Mouse (Mus musculus): Measurements from ENCODE around the gene Hgfac. TPM values are rescaled to one million over a fixed set of nuclear protein-coding genes. Genes with fewer than 3 reads are reported as not detected.

Hgfac gene
- total RNA-seq (2021), result 10 to 100 TPM in 1 of 2 experiments, 1 to 10 TPM in 1; 5.6 to 39.9 TPM
- long read RNA-seq, experiment 1, transcript Hgfac-201 (14 exons, 2,135 nt), result major isoform, 47 of 59 reads
- long read RNA-seq, experiment 1, partial matches to known transcripts, result 4 of 59 reads
- long read RNA-seq, experiment 1, other reads (novel, unspliced or antisense), result 8 of 59 reads
- long read RNA-seq, experiment 2, partial matches to known transcripts, result 1 of 4 reads
- long read RNA-seq, experiment 2, other reads (novel, unspliced or antisense), result 2 of 4 reads

DNA sequence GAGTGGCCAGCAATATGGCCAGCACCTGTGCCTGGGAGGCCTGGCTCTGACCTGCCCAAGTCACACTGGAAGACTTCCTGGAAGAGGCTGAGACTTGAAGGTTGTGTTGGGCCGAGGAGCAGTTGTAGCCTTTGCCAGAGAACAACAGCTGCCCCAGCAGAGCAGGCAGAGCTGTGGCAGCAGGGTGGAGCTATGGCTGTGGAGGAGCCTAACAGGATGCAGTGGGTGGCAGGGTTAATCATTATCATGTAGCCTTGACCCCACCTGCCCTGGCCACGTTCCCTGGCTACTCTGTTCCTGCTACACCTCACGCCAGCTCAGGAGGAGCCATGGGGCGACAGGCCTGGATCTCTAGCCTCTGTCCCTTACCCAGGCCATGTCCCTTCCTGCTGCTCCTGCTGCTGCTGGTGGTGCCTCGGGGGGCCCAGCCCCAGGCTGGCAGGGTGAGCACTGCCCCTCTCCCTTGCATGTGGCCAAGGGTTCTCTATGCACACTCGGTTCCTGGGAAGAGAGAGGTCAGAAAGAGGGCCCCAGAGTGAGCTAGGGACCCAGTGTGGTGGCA, at the start of gene Hgfac:
Gene Hgfac, plus strand, starts transcription at position 242 of the 562 bp plus-strand sequence.
- DNase-seq (ENCODE audit: low spot score in 2 of 2), result no peak

DNA sequence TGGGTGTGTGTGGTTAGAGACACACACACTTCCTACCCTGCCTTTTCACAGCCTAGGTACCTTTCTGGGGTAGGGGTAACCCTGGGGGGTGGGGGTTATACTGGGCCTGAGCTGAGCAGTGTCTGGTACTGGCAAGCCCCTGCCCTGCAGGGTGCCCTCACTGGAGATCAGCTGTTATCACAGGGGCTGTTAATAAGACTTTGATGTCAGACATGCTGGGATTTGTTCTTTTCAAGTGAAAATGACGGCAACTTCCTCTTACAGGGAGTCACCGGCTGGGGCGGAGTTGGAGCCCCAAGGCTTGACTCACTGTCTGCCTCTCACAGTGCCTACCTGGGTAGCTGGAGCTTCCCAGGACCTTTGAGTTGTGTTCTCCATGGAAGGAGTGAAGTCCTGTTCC, 42.6 kb upstream of the Hgfac start:
- no peak for DNase-seq (ENCODE audit: low spot score in 2 of 2)

DNA sequence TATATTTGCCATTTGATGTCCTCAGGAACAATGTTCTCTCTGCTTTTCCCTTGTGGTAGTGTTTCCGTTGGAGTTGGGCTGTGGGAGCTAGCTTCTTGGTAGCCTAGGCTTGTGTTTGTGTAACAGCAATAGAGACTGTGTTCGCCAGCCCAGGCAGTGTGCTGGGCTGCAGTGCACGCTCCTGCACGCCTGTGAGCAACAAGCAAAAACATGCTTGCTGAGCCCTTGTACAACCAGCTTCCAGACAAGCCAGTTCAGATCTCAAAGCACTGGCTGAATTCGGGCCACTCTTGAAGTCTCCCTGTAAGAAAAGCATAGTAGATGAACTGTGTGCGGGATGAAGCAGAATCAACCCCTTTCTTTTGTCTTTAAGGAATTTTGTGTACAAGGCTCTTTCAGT, 42.0 kb upstream of the Hgfac start:
- DNase-seq (ENCODE audit: low spot score in 2 of 2), result no peak

DNA sequence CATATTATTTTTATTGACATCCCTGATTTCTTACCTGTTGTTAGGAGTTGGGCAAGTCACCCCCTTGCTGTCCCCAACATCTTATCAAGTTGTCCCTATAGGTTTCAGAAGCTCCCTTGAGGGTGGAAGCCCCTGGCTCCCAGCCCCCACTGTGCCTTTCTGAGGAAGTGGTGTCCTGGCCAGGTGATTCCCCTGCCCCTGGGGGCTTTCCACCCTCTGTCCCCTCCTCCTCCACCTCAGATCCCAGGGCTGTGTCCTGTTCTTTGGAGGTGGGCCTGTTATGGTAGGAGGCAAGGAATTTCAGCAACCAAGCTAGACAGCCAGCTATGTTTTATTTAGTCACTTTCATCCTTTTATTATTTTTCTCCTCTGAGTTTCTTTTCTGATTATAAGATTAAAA, 41.0 kb upstream of the Hgfac start:
- DNase-seq (ENCODE audit: low spot score in 2 of 2), result no peak

DNA sequence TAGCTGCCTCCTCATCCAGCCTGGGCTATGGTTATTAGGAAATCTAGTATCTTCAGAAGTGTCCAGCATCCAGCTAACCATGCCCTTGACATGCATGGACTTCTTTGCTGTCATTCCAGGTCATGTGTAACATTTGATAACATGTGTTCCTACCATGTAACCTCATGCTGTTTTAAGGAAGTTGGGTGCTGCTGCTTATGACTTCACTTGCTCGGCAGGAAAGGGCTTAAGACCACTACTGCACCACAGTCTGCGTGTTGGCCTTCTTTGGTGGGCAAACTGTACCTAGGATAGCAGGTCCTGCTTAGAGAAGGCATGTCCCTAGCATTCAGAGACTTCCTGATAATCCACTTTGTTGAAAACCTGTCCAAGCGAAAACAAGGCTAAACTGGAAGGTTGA, 40.2 kb upstream of the Hgfac start:
- DNase-seq (ENCODE audit: low spot score in 2 of 2), result no peak

DNA sequence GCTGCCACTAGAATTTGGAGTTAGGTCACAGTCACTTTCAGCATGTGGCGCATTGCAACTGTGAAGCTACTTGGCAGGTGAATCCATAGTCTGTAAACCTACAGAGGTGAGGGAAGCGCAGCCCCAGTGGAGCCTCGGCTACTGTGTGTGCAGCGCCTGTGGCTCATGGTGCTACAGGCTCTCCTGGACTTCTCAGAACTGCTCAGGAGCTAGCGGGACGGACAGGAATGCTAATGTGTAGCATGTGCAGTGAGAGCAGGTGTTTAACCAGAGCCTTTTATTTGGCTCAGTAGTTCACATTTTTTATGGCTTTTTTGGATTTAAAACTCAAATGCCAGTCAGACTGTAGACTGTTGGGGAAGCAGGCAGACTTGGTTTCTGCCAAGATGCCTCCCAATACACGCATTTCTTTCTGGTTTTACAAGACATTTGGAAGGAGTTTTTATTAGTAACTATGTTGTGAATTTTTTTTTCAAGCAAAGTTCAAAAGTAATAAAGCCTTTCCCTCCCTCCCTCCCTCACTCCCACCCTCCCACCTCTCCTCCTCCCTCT, 37.6 kb upstream of the Hgfac start:
- DNase-seq (ENCODE audit: low spot score in 2 of 2), result no peak

DNA sequence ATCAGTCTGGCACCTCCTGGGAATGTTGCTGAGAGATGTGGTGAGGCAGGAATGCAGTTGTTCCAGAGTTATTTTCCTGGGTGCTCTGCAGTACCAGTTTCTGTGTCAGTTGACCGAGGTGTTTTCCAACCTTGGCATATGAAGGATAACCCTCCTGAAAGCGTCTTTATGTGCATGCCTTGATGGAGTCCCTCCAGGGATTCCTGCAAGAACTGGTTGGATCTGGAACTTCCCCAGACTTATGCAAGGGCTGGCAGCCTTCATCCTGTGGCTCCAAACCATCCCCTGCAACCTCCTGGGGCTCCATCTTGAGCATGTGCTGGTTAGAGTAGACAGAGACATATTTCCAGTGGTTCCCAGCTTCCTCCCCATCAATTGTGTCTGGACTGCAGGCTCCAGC, 36.5 kb upstream of the Hgfac start:
- no peak for DNase-seq (ENCODE audit: low spot score in 2 of 2)

DNA sequence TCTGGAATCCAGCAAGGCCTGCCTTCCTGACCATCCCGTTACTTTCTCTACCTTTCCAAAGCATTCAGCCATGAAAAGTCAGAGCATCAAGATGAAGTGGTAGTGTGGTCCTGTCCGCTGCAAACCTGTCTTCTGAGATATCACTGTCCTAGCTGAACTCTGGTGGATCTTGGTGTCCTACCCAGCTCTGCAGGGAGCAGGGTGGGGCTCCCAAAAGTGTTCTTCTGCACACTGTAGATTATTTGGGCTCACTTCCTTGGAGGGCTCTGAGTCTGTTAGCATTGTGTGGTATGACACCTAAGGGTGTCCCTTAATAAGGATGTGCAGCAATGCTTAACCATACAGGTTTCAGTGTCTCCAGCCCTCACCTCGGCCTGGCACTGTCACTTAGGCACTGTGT, 35.6 kb upstream of the Hgfac start:
- no peak for DNase-seq (ENCODE audit: low spot score in 2 of 2)

DNA sequence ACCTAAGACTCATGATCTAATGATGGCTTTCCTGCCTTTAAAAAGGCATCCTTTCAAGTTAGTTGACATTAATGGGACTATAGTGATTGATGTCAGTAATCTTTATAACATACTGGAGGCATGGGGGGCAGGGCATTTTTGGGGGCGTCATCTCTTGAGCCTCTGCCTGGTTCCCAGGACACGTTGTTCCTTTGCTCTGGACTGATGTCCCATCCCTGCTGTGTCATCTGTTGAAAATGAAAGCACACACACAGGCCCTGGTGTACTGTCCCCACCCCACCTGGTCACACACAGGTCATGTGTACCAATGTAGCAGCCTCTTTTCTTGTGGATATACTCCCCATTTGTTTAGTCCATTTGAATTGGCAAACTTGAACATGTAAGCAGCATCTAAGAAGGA, 34.7 kb upstream of the Hgfac start:
- no peak for DNase-seq (ENCODE audit: low spot score in 2 of 2)

DNA sequence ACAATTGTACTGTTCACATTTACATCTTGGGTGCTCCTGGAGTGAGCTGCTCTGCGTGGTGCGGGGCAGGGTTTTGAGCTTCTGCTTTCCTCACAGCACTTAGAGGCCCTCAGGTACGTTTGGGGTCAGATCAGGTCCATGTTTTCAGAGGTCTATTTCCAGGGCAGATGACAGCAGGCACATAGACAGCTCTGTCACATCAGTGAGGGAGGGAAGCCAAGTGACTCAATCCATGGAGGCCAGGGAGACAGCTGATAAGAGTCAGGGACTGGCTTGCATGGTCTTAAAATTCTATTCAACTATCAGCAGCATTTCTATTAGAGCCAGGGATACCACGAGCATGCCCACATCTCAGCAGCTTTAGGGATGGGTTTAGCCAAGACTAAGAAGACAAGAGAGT, 32.1 kb upstream of the Hgfac start:
- DNase-seq (ENCODE audit: low spot score in 2 of 2), result no peak

DNA sequence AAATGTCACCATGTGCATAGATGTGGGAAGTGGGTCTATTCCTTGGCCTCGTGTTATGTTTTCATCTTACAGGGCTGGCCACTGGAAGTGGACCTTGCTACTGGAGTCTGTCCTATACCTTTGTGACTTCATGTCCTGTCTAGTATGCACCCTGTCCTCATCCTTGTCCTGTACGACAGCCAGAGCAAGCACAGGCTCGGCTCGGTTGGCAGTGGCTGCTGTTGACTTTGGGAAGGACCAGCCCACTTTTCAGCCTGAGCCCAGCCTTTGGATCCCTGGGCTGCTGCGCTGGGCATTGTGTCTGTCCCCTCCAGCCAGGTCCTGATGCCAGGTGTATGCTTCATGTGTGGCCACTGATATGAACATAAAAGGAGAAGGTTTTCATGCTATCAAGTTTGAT, 30.7 kb upstream of the Hgfac start:
- no peak for DNase-seq (ENCODE audit: low spot score in 2 of 2)

DNA sequence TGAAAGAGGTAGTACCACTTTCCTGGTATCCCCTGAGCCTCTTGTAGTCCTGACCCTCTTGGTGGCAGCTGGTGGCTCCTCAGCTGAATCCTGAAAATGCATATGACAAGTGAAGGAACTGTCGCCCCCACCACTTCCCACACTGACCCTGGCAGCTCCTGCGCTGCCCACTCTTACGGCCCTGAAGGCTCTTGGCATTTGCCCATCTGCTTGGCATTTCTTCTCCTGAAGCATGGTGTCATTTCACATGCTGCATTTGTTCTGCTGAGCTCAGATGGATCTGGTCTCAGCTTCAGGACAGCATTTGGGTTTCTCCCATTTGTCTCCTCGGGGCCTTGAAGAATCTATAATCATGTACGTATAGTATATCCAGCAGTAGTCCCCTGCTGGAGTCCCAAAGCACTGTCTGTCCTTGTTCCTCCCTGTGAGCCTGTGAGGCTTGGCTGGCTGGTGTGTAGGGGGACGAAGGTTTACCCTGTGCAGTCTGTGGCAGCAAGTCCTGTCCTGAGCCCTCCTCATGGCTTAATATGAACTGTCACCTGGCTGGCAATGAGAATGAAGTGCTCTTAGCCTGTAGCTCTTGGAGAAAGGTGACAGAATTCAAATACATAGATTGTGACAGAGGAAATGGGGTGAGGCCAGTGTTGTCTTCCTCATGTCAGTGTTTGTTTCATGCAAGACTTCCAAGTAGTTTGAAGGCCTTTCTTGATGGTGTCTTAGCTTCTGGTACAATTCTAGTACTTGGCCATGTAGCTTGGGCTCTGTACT, 30.0 kb upstream of the Hgfac start:
- DNase-seq (ENCODE audit: low spot score in 2 of 2), result no peak

DNA sequence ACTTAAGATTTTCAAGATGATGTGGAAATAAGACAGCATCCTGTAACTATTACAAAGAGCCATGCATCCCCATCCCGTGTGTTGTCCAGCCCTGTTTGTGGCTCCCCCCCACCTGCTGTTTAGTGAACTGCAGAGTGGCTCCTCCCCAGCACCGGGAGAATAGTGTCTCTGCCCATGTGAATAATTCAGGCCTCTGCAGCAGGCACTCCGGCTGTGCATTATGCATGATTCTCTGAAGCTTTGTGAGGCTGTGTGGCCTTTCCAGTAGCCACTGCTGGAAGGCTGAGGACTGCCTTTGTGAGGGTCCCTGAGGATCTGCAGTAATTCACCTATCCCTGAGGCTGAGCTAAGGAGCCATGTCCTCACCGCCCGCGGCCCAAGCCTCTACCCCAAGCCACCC, 27.3 kb upstream of the Hgfac start:
- DNase-seq (ENCODE audit: low spot score in 2 of 2), result no peak

DNA sequence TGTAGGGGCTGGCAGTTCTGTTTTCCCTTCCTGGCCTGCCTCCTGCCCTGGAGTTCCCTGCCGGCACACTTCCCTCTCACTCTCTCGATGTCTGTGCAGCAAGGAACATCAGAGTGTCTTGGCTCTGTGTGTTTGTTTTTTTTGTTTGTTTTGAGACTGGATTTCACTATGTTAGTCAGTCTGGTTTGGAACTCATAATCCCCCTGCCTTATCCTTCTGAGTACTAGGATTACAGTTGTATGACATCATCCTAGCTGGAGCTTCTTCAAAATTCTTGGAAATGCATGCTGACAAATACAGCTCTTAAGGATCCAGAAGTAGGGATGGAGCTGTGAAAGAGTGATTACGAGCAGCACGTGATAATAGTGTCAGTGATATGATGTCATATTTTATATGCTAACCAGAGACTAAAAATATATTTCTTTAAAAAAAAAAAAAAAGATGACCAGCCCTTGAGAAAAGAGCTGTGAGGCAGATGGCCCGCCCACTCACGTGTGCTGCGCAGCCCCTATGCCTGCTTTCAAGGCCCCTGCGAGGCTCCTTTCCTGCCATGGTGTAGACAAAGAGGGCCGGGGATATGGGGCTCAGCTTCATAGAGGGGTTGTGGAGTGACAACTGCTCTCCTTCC, 21.5 kb upstream of the Hgfac start:
- no peak for DNase-seq (ENCODE audit: low spot score in 2 of 2)

DNA sequence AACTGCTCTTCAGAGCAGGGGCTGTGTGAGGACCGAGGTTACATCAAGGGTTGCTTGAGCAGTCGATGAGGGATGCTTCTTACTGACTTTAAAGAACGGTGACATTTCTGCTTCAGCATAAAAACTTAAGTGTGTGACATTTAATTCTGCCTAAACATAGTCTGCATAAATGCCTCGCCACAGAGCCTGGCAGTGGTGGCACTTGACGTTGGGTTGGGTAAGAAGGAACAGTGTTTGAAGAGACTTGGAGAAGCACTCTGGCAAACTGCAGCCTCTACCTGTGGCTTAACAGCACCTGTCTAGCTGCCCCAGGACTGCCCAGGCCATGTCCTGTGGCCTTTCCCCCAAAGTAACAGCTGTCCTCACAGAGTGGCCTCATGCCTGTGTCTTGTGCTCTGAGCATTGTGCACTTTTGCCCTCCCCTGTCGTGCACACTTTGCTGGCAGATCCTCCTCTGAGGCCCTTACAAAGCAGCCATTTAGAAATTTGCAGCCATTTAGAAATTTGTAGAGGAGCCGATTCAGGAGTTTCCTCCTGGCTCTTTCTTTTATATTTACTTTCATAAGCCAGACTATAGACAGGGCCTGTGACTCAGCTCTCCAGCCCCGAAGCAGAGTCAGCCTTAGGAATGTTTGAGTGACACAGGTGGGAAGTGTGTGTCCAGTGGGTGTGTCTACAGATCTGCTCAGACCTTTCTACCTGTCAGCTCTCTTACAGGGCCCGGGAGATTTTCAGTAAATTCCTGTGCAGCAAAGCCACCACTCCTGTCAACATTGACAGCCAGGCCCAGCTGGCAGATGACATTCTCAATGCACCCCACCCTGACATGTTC, 20.7 kb upstream of the Hgfac start:
- no peak for DNase-seq (ENCODE audit: low spot score in 2 of 2)

DNA sequence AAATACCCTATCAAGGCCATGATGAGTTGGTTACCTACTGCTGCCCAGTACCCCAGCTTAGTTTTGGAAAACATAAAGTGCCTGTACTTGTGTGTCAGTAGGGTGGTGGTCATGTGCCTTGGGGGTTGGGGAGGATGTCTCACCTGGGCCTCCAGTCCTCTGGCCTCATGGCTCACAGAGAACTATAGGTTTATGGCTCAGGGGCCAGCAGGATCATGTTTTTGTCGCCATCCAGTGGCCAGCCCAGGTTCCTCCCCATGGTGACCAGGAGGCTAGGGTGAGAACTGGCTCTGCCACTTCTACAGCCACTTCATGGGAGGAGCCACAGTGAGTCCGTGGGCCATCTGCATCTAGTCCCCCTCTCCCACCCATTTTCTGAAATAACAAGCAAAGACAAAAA, 16.3 kb upstream of the Hgfac start:
- peak in 1 of 2 experiments; percentile 30 for DNase-seq (ENCODE audit: low spot score in 2 of 2)

DNA sequence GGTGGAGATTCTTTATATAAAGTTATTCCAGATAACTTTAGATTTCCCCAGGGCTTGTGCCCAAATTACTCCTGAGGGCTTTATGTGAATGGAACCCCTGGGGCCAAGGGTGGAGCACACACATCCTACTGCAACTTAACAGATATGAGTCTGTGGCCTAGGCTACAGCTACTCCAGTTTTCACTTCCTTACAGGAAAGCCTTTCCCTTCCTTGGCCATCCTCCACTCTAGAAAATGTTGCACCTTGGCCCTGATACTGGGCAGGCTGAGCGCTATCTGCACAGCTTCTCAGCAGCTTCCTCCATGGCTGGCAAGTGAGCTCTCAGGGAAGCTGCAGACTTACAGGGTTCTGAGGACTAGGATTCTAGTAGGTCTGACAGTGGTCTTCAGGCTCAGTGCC, 12.0 kb upstream of the Hgfac start:
- no peak for DNase-seq (ENCODE audit: low spot score in 2 of 2)

DNA sequence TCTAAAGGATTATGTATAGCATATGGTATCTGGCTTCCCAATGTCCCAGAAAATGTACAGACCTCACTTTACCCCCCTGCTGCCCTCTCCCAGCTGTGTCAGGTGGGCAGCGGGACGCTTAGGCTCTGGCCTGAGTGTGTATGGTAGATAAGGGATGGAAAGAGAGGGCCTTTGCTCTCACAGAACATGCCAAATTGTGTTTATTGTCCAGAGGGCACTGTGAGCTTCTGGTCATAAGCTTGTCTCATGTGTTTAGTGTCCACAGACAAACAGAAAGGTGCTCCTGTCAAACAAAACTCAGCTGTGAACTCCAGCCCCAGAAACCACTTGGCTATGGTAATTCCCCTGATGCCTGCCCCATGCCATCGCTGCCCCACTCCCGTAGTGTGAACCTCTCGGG, 11.6 kb upstream of the Hgfac start:
- no peak for DNase-seq (ENCODE audit: low spot score in 2 of 2)

DNA sequence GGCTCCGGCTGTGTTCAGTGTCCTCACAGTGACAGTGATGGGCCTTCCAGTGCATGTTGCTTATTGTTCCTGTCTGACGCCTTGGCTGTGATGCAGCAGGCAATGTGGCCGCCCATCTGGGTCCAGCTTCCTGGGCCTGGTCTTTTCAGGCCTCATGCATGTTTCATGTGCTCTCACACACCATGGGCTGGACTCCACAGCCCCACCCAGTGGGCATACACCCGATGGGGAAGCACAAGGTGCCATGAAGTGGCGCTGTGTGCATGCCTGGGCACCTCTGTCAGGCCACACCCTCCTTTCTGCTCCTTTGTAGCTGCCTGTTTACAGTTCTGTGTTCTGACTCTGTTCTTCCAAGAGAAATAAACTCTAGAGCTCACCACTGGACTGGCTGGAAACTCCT, 8.2 kb upstream of the Hgfac start:
- DNase-seq (ENCODE audit: low spot score in 2 of 2), result no peak

DNA sequence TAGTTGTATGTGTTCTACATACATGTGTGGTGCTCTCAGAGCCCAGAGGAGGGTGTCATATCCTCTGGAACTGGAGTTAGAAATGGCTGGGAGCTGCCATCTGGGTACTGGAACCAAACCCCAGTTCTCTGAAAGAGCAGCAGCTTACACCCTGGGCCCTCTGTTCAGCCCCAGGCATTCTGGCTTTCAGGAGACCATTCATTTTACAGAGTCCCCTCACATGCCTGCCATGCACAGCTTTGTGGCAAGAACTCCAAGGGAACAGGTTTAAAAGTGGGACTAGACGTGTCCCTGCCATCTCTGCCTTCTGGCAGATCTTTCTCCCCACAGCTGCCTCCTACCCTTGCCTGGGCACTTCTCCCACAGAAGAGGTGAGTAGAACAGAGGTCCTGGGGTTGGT, 7.7 kb upstream of the Hgfac start:
- DNase-seq (ENCODE audit: low spot score in 2 of 2), result no peak

DNA sequence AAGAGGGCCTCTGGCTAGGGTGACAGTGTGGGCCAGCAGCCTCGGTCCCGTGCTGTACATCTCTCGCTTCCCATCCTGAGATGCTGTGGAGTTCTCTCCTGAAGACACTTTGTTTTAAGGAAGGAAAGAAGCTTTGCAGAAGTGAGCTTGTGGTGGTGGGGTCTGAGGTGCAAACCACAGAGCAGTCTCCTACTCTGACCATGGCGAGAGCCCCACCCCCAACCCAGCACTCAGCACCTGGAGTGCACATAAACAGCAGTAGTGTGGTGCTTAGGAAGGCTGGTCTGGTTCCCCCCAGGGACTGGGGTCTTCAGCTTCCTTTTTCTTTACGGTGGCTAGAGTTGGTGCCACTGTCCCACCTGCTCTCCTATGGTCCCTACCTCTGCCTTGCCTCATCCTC, 6.2 kb upstream of the Hgfac start:
- DNase-seq (ENCODE audit: low spot score in 2 of 2), result no peak

Data from adrenal gland, postnatal 4 days (tissue).